Mouse (Mus musculus): ENCODE measurements at regions not wholly inside any gene's neighbourhood (a gene's known extent, or its start where the extent isn't known, plus 50 kb on each side); places are given as distances from the start of the nearest gene placed in this dataset.

GRCm38 (mm10) chr16:77992986-77993385 lies 308.3 kb upstream of the Cxadr start:
- Histone ChIP-seq H3K4me3 (ENCODE audit: insufficient read depth in 1 of 2, low read depth in 2 of 2, low read length in 2 of 2) (no peak overlapping the region), H3K27ac (no peak overlapping the region), H3K4me2 (ENCODE audit: low read depth) (no peak overlapping the region), H3K4me1 (replicated peaks; ENCODE audit: control insufficient read depth in 2 of 2, insufficient read depth in 2 of 2, low read length in 1 of 2) (no peaks in the 10 kb centered on the region), H3K36me3 (replicated peaks; ENCODE audit: control insufficient read depth, insufficient read depth, low read depth) (no peaks in the 10 kb centered on the region), H3K9me3 (ENCODE audit: control insufficient read depth, low read length) (peaks cover 2% of the 10 kb centered on the region; the same call in 1 of the 2 replicates), H3K9ac (replicated peaks) (no peak overlapping the region), H3K27me3 (ENCODE audit: control insufficient read depth, insufficient read depth, low read length) (no peaks in the 10 kb centered on the region)
- TF ChIP-seq CTCF (IDR thresholded peaks at IDR 0.05; ENCODE audit: low read depth) (no peak), EP300 (IDR thresholded peaks at IDR 0.05; ENCODE audit: low read depth) (no peak)
- ATAC-seq (ENCODE audit: insufficient read depth) (no peak), DNase-seq (ENCODE audit: low read depth in 3 of 3, low spot score in 3 of 3) (no peak)
- WGBS (ENCODE audit: insufficient replicate concordance), result 66% methylated on average over 4 of the region's 4 CpGs

- Histone ChIP-seq H3K9ac (replicated peaks) (no peak overlapping the region), H3K4me1 (replicated peaks; ENCODE audit: control insufficient read depth in 2 of 2, insufficient read depth in 2 of 2, low read length in 1 of 2) (no peaks in the 10 kb centered on the region), H3K36me3 (replicated peaks; ENCODE audit: control insufficient read depth, insufficient read depth, low read depth) (no peaks in the 10 kb centered on the region), H3K4me3 (ENCODE audit: insufficient read depth in 1 of 2, low read depth in 2 of 2, low read length in 2 of 2) (no peak overlapping the region), H3K9me3 (ENCODE audit: control insufficient read depth, low read length) (peaks cover 2% of the 10 kb centered on the region; the same call in 1 of the 2 replicates), H3K4me2 (ENCODE audit: low read depth) (no peak overlapping the region), H3K27me3 (ENCODE audit: control insufficient read depth, insufficient read depth, low read length) (no peaks in the 10 kb centered on the region), H3K27ac (no peak overlapping the region)
- ATAC-seq (ENCODE audit: insufficient read depth) (no peak), DNase-seq (ENCODE audit: low read depth in 3 of 3, low spot score in 3 of 3) (no peak)
- WGBS (ENCODE audit: insufficient replicate concordance), result 50% methylated on average over 4 of the region's 4 CpGs
- no peak for TF ChIP-seq CTCF (IDR thresholded peaks at IDR 0.05; ENCODE audit: low read depth)
Observed at GRCm38 (mm10) chr16:77989791-77990325, 311.4 kb upstream of the Cxadr start.

- ATAC-seq (ENCODE audit: insufficient read depth), result no peak
- WGBS (ENCODE audit: insufficient replicate concordance), result 79% methylated on average over 5 of the region's 5 CpGs
- H3K4me1 ChIP-seq (replicated peaks; ENCODE audit: control insufficient read depth in 2 of 2, insufficient read depth in 2 of 2, low read length in 1 of 2), result no peaks in the 10 kb centered on the region
Observed at GRCm38 (mm10) chr16:77989139-77989538, 312.1 kb upstream of the Cxadr start.

GRCm38 (mm10) chr16:77986884-77987529 lies 314.3 kb upstream of the Cxadr start:
- H3K27ac ChIP-seq, result no peak overlapping the region
- no peaks in the 10 kb centered on the region for H3K36me3 ChIP-seq (replicated peaks; ENCODE audit: control insufficient read depth, insufficient read depth, low read depth)
- no peak for ATAC-seq (ENCODE audit: insufficient read depth)
- H3K9ac ChIP-seq (replicated peaks), result no peak overlapping the region
- H3K4me3 ChIP-seq (ENCODE audit: insufficient read depth in 1 of 2, low read depth in 2 of 2, low read length in 2 of 2), result no peak overlapping the region
- no peak for DNase-seq (ENCODE audit: low read depth in 3 of 3, low spot score in 3 of 3)
- H3K4me1 ChIP-seq (replicated peaks; ENCODE audit: control insufficient read depth in 2 of 2, insufficient read depth in 2 of 2, low read length in 1 of 2), result no peaks in the 10 kb centered on the region
- 55% methylated on average over 10 of the region's 10 CpGs for WGBS (ENCODE audit: insufficient replicate concordance)
- H3K4me2 ChIP-seq (ENCODE audit: low read depth), result no peak overlapping the region
- H3K27me3 ChIP-seq (ENCODE audit: control insufficient read depth, insufficient read depth, low read length), result no peaks in the 10 kb centered on the region
- TF ChIP-seq EP300 (IDR thresholded peaks at IDR 0.05; ENCODE audit: low read depth), result no peak
- TF ChIP-seq CTCF (IDR thresholded peaks at IDR 0.05; ENCODE audit: low read depth), result no peak
- peaks cover 2% of the 10 kb centered on the region; the same call in 1 of the 2 replicates for H3K9me3 ChIP-seq (ENCODE audit: control insufficient read depth, low read length)

More at GRCm38 (mm10) chr16:77989139-77989538, 312.1 kb upstream of the Cxadr start:
- Histone ChIP-seq H3K9ac (replicated peaks) (no peak overlapping the region), H3K4me2 (ENCODE audit: low read depth) (no peak overlapping the region), H3K4me3 (ENCODE audit: insufficient read depth in 1 of 2, low read depth in 2 of 2, low read length in 2 of 2) (no peak overlapping the region), H3K27me3 (ENCODE audit: control insufficient read depth, insufficient read depth, low read length) (no peaks in the 10 kb centered on the region), H3K36me3 (replicated peaks; ENCODE audit: control insufficient read depth, insufficient read depth, low read depth) (no peaks in the 10 kb centered on the region), H3K9me3 (ENCODE audit: control insufficient read depth, low read length) (peaks cover 2% of the 10 kb centered on the region; the same call in 1 of the 2 replicates), H3K27ac (no peak overlapping the region)
- peak; percentile 70 for TF ChIP-seq CTCF (IDR thresholded peaks at IDR 0.05; ENCODE audit: low read depth)
- no peak for TF ChIP-seq EP300 (IDR thresholded peaks at IDR 0.05; ENCODE audit: low read depth)
- no peak for DNase-seq (ENCODE audit: low read depth in 3 of 3, low spot score in 3 of 3)

- DNase-seq (ENCODE audit: low read depth in 3 of 3, low spot score in 3 of 3) (no peak), ATAC-seq (ENCODE audit: insufficient read depth) (no peak)
- no peaks in the 10 kb centered on the region for H3K36me3 ChIP-seq (replicated peaks; ENCODE audit: control insufficient read depth, insufficient read depth, low read depth)
- no peaks in the 10 kb centered on the region for H3K4me1 ChIP-seq (replicated peaks; ENCODE audit: control insufficient read depth in 2 of 2, insufficient read depth in 2 of 2, low read length in 1 of 2)
- 44% methylated on average over 1 of the region's 1 CpGs for WGBS (ENCODE audit: insufficient replicate concordance)
- no peak overlapping the region for H3K9ac ChIP-seq (replicated peaks)
- TF ChIP-seq CTCF (IDR thresholded peaks at IDR 0.05; ENCODE audit: low read depth) (no peak), EP300 (IDR thresholded peaks at IDR 0.05; ENCODE audit: low read depth) (no peak)
- no peaks in the 10 kb centered on the region for H3K27me3 ChIP-seq (ENCODE audit: control insufficient read depth, insufficient read depth, low read length)
- no peaks in the 10 kb centered on the region for H3K9me3 ChIP-seq (ENCODE audit: control insufficient read depth, low read length)
- no peak overlapping the region for H3K4me3 ChIP-seq (ENCODE audit: insufficient read depth in 1 of 2, low read depth in 2 of 2, low read length in 2 of 2)
- no peak overlapping the region for H3K4me2 ChIP-seq (ENCODE audit: low read depth)
- no peak overlapping the region for H3K27ac ChIP-seq
Observed at GRCm38 (mm10) chr16:77948785-77949184, 346.9 kb upstream of the Gm11146 start.

All from liver, embryonic 14.5 days (tissue).